Mouse (Mus musculus) C2C12 (cell line): ENCODE measurements at regions not wholly inside any gene's neighbourhood (a gene's known extent, or its start where the extent isn't known, plus 50 kb on each side); places are given as distances from the start of the nearest gene placed in this dataset.

Source experiments
- CTCF ChIP-seq: IDR thresholded peaks from one replicate; pipeline ENCODE4 v1.5.1; 2011; ENCODE audit not compliant: control insufficient read depth, insufficient read depth, insufficient read length
- FOSL1 ChIP-seq: IDR thresholded peaks from one replicate; pipeline ENCODE4 v1.8.0; 2011; ENCODE audit warnings: mild to moderate bottlenecking, low read length; ENCODE audit not compliant: poor library complexity, insufficient read depth, severe bottlenecking
- MAX ChIP-seq: IDR thresholded peaks from one replicate; pipeline ENCODE4 v1.6.1; 2011; ENCODE audit warnings: mild to moderate bottlenecking, control low read depth
- USF1 ChIP-seq: IDR thresholded peaks from one replicate; pipeline ENCODE4 v1.6.1; 2011; ENCODE audit warnings: low read depth, mild to moderate bottlenecking, control low read depth, moderate library complexity

GRCm38 (mm10) chr15:42914099-42914498 is 2779.9 kb downstream of the 9330182O14Rik start:
- TF ChIP-seq CTCF (peak; percentile 59), MAX (no peak), FOSL1 (no peak), USF1 (no peak)
